Mouse (Mus musculus): ENCODE measurements around the gene Gpx2. TPM values are rescaled to one million over a fixed set of nuclear protein-coding genes. Genes with fewer than 3 reads are reported as not detected.
"Not testable (repeated sequence)": the region's sequence is repeated elsewhere in the genome, so short reads cannot be mapped to it uniquely, and the experiment has no call there.

The Gpx2 gene
- total RNA-seq, 2 experiments from 2014 or later: not detected

DNA sequence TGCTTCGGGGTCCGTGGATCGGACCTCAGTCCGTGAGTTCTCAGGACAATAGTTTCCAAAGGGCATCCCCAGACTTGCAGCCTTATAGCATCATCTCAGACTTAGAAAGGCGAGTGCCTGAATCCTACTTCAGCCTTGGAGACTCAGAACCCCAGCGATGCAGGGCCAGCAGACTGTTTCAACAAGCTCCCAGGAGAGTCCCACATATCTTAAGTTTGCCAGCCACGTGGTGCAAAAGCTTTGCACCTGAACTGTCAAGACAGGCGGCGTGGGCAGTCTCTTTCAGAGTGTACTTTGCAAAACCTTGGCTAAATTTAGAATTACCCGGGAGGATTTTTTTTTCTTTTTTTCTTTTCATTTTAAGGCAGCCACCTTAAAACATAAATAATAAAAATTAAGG is 12.4 kb upstream of the Gpx2 start:
- intact Hi-C loops (cut with DNase I): no loop called here
- DNase-seq: no peak

DNA sequence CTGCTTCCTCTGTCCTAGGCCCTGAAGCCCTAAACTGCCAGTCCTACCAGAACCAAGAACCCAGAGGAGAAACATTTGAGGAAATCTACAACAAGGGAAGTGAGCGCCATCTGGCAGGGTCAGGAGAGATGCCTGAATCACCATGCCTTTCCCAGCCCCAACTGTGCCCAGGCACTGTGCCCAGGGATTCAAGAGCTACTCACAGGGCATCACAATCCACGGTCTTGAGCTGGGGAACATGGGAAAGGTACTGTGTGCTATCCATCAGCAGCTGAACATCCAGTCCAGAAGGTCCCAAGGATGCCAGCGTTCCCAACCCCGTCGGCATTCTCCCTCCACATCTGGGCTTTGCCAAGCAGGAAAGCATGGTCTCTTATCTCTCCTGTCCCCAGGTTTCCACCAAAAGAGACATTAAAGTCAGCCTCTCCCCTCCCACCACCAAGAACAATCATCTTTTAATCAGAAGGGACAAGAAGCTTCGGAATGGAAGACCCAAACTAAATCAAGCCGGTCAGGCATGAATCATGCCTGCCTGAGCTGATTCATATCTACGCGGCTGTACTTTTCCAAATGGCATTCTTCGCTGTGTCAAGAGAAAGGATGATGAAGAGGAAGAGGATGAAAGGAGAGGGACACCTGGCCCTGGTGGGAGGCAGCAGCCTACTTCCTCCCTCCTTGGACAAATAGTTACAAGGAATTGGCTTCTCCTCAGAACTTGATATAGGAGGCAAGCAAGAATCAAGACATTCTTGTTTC is 9.9 kb upstream of the Gpx2 start:
- DNase-seq: no peak
- intact Hi-C loops (cut with DNase I): loop anchor here (2.0 kb wide), 1 partner anchor 154 kb away; no protein-coding TSS in a partner anchor

DNA sequence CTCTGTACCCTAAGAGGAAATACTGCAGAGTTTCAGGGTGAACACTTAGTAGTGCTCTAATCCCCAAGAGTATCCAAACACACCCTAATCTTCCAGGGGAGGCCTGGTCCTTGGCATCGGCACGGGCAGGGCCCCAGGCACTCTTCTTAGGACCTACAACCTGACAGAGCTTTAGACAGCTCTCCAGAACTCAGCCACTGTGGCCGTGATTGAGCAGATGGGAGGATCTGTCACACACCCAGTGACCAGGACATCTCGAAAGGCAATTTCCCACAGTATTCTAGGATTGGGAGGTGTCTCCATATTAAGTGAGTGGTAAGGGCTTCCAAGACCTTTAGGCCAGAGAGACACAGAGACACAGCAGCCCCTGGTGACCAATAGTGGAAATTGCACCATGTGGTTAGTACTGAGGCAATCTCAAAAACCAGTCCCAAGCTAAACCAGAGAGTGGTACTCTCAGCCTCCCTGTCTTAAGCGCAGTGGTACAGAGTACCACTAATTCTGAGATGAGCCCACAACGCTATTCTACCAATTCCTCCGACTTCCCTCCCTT is 8.4 kb upstream of the Gpx2 start:
- peak; percentile 43 to 47 for DNase-seq
- intact Hi-C loops (cut with DNase I): loop anchor here (2.0 kb wide), 1 partner anchor 153 kb away; no protein-coding TSS in a partner anchor

DNA sequence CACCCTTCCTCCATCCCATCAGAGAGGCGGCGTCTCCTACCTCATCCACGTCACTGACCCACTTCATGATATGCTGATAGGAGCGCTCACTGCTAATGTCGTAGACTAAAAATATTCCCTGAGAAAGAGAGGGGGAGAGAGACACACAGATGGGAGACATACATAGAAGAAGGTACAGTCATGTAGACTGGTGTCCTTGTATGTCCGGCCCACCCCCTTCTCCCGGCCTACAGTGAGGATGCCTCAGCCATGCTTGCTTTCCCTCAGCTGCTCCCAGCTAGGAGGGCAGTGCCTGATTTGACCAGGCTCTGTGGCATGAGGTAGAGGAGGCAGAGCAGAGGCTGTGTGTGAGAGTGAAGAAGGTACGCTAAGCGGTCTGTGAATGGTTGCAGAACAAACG is 7.7 kb upstream of the Gpx2 start:
- intact Hi-C loops (cut with DNase I): no loop called here
- DNase-seq: no peak

DNA sequence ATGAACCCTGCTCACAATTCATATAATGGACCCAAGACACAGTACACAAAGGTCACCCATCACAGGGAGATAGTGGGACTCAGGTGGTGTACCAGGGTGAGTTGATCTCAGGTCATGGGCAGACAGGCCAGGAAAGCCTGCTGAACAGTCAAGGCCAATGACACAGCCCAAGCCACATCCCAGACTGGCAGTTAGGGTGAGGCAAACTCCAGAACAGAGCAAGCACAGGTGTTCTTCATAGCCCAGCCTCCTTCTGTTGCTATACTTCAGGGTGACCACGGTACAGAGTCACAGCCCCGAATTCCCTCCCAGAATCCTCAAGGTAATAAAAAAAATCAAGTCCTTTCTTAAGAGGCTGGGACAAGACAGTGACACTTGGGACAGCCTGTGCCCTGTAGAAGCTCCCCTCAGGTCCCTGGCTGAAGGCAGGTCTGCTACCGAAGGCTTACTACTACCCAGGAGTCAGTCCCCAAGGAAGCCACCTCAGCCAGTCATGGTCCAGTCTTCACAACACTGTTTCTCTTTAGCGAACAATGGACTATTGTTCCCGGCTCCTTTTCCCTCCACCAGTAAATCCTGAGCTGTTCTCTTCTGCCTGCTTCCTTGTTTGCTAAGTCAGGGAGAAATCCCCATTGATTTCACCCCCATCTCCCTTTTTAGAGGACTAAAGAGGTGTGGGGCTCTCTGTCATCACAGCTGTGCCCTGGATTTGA is 2.8 kb upstream of the Gpx2 start:
- intact Hi-C loops (cut with DNase I): no loop called here
- no peak for DNase-seq

DNA sequence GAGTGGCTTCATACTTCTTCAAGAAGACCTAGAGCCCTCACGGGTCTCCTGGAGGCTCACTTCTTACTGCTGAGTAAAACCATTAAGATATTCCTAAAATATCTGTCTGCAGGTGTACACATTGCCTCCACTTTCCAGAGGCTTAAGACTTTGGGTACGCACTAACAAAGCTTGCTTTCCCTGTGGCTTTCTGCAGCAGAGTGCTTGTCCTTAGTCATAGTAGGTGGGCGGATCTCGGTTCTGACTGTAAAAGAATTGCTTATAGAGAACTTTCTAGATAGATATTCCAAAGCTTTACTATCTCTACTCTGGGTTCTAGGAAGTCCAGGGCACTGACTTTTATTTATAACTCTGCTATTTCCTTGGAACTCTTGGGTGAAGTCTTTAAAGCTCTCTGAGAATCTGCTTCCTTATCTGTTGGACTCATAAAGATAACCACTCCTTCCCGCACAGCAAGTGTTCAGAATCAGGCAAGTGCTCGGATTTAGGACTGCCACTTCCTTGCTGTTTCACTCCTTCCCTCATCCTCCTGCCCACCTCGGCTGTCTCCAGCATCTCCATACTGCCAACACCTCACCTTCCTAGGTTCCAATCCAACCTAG is 1.7 kb upstream of the Gpx2 start:
- intact Hi-C loops (cut with DNase I): no loop called here
- no peak for DNase-seq

DNA sequence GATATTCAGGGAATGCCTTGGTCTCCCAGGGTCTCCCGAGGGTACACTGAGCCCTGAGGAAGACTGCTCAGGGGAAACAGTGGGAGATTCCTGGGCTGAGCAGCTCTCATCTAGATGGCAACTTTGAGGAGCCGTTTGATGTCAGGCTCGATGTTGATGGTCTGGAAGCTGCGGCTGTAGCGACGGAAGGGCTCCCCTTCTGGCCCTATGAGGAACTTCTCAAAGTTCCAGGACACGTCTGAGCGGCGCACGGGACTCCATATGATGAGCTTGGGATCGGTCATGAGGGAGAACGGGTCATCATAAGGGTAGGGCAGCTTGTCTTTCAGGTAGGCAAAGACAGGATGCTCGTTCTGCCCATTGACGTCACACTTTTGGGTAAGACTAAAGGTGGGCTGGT is 2.8 kb downstream of the Gpx2 start:
- intact Hi-C loops (cut with DNase I): not testable (repeated sequence)

DNA sequence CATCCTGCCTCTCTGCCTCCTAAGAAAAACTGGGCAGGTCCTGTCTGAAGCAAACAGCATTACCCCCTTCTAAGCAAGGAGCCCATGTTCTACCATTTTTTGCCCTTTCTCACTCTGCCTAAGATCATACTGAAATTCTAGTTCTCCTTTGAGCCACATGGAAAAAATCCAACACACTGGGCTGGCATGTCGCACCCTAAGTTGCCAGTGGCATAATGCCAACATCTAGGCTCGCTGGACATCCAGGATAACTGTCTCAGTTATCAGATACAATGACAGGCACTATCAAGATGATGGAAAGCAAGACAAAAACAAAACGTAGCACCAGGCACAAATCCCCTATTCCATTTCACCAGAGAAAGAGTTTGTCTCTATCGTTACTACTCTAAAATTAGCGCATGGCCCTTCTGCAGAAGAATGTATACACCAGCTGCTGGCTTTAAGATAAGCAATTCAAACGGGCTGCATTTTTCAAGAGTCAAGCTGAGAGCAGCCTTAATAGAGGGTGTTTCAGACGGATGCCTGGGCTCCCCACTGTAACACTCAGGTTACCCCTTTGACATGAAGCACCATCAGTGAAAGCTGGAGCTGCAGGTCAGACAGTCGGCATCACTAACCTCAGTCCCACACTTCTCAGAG is 4.8 kb downstream of the Gpx2 start:
- DNase-seq: no peak
- intact Hi-C loops (cut with DNase I): no loop called here

More for the DNA sequence above, 2.8 kb downstream of the Gpx2 start:
- not testable (repeated sequence) for DNase-seq

DNA sequence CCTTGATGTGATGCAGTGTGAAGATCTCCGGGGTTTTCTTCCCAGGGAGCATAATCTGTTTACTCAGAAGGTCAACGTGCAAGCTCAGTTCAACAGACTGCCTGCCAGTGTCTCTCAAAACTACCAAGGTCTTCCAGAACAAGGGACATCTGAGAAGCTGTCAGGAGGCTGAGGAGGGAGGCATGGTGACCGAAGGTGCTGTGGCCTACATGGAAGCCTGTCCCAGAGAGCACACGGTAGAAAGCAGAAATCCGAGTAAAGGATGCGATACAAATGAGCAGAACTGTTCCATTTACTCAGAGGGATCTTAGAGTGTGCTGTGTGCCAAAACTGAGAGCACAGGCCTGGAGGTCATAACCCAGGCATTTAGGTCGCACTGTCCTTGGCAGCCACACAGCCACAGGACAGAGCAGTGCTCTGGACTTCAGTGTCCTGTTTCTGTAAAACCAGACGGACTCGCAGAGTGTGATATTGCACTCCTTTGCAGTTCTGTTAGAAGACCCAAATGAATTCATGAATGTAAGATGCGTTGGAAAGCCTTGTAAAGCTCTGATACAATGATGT is 11.2 kb downstream of the Gpx2 start:
- intact Hi-C loops (cut with DNase I): no loop called here
- peak in 1 of 2 experiments; percentile 9 for DNase-seq

DNA sequence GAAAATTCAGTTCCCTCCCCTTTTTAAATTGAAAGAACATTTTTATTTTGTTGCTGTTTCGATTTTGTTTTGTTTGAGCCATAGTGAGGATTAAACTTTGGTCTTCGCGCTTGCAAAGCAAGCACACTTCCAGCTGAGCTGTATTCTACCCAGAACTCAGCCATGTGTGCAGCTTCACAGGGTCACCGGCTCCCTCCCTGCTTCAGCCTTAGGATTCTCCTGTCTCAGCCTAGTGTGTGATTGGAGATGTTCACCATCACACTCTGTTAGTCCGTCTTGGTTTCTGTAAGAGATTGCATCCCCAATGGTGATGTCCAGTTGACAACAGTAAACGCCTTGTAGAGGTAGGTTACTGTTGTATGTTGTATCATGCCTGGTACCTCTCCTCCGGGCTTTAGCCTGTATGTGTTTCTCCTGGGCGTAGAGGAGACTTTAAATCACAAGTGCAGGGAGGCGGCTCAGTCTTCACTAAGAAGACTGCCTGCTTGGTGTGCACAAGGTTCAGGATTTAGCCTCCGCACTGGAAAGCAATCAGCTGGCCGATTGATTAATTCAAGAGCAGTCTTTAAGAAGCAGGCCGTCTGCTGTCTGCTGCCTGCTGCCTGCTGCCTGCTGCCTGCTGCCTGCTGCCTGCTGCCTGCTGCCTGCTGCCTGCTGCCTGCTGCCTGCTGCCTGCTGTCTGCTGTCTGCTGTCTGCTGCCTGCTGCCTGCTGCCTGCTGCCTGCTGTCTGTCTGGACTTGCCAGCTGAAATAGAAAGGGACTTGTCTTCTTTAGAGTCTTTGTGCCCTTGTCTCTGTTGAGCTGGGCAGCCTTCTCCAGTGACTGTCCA is 14.5 kb downstream of the Gpx2 start:
- intact Hi-C loops (cut with DNase I): no loop called here
- DNase-seq: no peak

DNA sequence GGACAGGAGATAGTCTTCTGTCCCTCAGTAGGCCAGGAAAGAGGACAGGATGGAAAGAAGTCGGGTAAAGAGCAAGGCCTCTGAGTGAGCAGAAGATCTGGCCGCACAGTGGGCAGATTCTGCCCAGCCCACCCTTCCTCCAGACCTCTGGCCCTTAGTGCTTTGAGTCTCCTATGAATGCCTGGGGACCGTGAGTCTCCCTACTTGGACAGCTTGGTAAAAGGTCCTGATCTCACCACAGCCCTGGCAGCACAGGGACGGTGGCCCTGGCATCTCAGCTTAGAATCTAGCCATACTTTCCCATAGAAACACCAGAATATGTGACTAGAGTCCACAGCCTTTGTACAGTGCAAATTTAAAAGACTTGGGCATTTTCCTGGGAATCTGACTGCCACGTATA is 15.4 kb downstream of the Gpx2 start:
- intact Hi-C loops (cut with DNase I): no loop called here
- no peak for DNase-seq

DNA sequence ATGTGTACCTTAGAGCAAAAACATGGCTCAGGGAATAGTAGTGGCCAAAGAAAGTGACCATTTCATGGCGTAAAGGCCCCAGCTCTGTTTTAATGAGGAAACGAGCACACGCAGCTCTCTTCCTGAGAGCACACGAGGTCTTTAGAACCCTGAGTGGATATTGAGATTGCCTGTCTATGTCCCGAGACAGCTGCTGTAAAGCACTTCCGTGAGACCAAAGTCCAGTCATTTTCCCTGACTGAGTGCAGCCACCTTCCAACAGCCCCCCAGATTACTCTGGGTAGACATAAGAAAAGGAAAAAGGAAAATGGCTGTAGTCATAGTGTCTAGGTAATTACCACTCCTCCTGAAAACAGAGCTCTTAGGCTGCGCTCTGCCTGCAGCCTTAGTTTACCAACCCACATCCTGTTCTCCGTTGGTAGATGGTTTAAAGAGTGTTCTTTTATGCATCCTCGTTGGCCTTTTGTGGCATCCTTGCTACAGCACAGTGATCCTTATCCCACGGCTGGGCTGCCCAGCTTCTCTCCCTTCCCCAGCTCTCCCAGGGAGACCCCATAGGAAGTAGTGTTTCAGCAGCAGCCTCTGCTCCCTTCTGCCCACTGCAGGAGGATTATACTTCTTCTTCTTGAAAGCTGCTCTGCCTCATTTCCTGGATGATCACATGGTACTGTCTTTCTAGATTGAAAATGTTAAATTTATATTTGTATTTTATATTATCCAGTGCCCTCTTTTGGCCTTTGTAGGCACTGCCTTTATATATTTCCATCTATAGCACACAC is 16.9 kb downstream of the Gpx2 start:
- intact Hi-C loops (cut with DNase I): no loop called here
- DNase-seq: no peak

DNA sequence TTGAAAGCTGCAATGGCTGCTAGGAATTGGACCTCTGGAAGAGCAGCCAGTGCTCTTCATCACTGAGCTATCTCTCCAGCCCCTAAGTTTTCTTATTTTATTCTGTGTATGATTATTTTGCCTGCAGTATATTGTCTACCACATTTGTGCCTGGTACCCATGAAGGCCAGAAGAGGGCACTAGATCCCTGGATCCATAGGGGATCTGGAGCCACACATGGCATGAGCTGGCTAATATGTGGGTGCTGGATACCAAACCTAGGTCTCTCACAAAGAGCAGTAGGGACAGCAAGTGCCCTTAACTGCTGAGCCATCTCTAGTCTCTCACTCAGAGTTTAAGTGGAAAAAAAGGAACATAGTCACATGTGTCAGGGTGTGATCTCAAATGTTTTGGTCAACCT is 17.5 kb downstream of the Gpx2 start:
- DNase-seq: no peak
- intact Hi-C loops (cut with DNase I): no loop called here

DNA sequence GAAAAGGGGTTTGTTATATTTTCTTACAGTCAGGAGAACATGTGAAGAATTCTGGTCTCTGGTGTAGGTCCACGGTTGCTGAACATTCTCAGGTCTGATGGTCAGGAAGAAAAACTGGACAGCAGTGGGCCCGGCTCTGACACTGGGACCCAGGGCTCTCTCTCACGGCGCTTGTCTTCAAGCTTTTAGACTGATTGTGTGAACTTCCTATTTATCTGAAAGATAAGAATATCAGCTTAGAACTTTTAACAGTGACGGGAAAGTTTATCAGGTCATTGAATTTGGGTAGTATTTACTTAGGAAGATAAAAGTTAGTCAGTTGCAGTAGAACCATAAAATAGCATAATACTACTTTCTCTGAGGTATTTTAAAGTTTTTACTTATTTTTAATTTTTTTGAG is 18.5 kb downstream of the Gpx2 start:
- intact Hi-C loops (cut with DNase I): no loop called here
- no peak for DNase-seq

DNA sequence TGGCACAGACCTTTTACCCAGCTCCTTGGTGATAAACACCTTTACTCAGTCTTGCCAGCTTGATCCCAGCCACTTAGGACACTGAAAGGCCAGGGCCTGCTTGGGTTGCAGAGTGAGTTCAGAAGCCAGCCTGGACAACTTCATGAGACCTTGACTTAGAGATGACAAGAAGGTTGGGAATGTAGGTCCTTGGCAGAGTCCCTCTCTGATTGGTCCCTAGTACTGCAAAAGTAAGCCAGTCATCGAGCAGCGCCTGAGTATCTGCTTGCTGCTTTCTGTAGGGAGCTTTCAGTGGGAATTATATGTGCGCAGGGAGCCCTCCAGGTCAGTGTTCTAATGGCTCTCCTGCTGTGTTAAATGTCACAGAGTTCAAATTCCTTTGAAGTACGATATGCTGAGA is 20.2 kb downstream of the Gpx2 start:
- intact Hi-C loops (cut with DNase I): no loop called here
- no peak for DNase-seq

DNA sequence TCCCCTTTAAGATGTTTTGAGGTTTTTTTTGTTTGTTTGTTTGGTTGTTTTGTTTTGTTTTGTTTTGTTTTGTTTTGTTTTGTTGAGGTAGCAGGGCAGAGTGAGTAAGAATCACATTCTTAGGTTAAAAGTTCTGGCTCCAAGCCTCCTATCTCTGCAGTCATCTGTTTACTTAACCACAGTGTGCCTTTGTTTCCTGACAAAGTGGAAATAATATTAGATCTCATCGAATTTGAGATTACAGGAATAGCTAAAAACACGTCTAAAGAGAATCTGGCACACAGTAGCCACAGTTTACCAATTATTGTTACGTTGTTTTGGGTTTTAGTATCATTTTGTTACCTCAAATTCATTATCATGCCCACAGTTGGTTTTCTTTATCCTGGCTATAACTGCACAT is 20.7 kb downstream of the Gpx2 start:
- DNase-seq: no peak
- intact Hi-C loops (cut with DNase I): no loop called here

DNA sequence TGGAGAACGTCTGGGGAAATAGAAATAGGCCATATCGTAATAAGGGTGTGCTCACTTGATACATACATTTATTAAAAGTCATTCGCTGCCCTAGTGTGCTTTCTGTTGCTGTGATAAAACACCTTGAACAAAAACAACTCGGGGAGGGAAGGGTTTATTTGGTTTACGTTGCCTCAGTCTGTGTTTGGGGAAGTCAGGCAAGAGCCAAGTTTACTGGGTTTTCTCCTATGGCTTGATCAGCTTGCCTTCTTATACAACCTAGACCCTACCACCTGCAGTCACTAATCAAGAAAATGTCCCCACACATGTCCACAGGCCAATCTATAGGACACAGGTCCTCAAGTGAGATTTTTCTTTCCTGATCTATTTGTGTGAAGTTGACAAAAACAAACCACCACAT is 23.8 kb downstream of the Gpx2 start:
- DNase-seq: no peak
- intact Hi-C loops (cut with DNase I): no loop called here

DNA sequence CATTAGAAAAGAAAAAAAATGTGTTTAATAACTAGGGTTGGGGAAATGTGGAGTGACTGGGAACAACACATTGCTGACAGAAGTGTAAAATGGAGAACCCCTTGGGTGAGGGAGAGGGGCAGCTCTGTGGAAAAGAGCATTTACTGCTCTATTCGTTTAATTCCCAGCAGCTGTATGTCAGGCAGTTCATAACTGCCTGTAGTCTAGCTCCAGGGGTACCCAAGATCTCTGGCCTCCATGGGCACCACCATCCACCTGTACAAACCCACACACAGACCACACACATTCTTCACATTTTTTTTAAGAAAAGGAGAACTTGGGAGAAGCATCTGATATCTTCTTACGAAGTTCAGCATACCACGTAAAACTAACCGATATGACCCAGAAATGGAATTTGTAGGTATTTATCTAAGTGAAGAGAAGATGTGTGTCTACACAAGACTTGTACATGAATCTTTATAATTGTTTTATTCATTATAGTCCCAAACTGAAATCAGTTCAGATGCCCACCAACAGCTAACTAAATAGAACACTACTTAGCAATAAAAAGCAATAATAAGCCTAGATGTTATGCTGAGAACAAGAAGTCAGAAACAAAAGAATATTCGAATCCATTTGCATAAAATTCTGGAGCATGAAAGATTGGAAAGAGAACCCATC is 24.4 kb downstream of the Gpx2 start:
- DNase-seq: no peak
- intact Hi-C loops (cut with DNase I): no loop called here
